Mouse (Mus musculus) midbrain, embryonic 11.5 days (tissue): ENCODE measurements around the gene Zfp941. TPM values are rescaled to one million over a fixed set of nuclear protein-coding genes. Genes with fewer than 3 reads are reported as not detected.
"Not testable (repeated sequence)": the region's sequence is repeated elsewhere in the genome, so short reads cannot be mapped to it uniquely, and the experiment has no call there.

Experiments used
- ATAC-seq: fragments of 200-750 bp; cut with Nextera tagmentation; 2 replicates; pipeline ENCODE4 v1.8.0; 2017; ENCODE audit warnings: moderate TSS enrichment, moderate library complexity; ENCODE audit not compliant: low FRiP score
- DNase-seq: peaks from one replicate; pipeline ENCODE4 v3.0.0; 2015; ENCODE audit warnings: low spot score; ENCODE audit errors: missing footprints
- H3K27ac ChIP-seq: fragments of 300-500 bp; sonication (generic); 2 replicates; pipeline ENCODE4 v1.5.1; 2014; ENCODE audit warnings: low read depth, low read length
- H3K27me3 ChIP-seq: fragments of 300-500 bp; sonication (generic); 2 replicates; pipeline ENCODE4 v1.6.1; 2014; ENCODE audit warnings: mild to moderate bottlenecking, low read length, moderate library complexity, mixed read lengths; ENCODE audit not compliant: control insufficient read depth, insufficient read depth
- H3K36me3 ChIP-seq: fragments of 300-500 bp; sonication (generic); 2 replicates; pipeline ENCODE4 v1.6.1; 2014; ENCODE audit warnings: mild to moderate bottlenecking, low read length, moderate library complexity, mixed read lengths; ENCODE audit not compliant: control insufficient read depth, insufficient read depth
- H3K4me1 ChIP-seq: fragments of 300-500 bp; sonication (generic); 2 replicates; pipeline ENCODE4 v1.6.1; 2014; ENCODE audit warnings: low read length; ENCODE audit not compliant: control insufficient read depth, insufficient read depth
- H3K4me2 ChIP-seq: fragments of 300-500 bp; sonication (generic); 2 replicates; pipeline ENCODE4 v1.6.1; 2014; ENCODE audit warnings: mild to moderate bottlenecking, moderate library complexity
- H3K4me3 ChIP-seq: fragments of 300-500 bp; sonication (generic); 2 replicates; pipeline ENCODE4 v1.5.1; 2014; ENCODE audit warnings: low read depth, low read length
- H3K9ac ChIP-seq: fragments of 300-500 bp; sonication (generic); 2 replicates; pipeline ENCODE4 v1.6.1; 2014; ENCODE audit warnings: low read length
- H3K9me3 ChIP-seq: fragments of 300-500 bp; sonication (generic); 2 replicates; pipeline ENCODE4 v1.6.1; 2016; ENCODE audit warnings: low read length; ENCODE audit not compliant: control insufficient read depth
- WGBS: fragments of 180-500 bp; shearing (Covaris S2); extraction: QIAGEN DNeasy Blood & Tissue Kit; methylation state at CpG from one replicate; pipeline ENCODE4 v1.1.7; 2014; 5-methylcytosine and 5-hydroxymethylcytosine counted together
- polyA plus RNA-seq: library from polyadenylated mRNA; unstranded; fragments of >200 nt; fragmentation: Nextera tagmentation; extraction: Ambion mirVana; gene quantifications from 2 replicates; pipeline ENCODE4 v1.2.1, GENCODE M21; 2014

The Zfp941 gene
- polyA plus RNA-seq, 1 experiment from 2014 or later, result 5.4 TPM

DNA sequence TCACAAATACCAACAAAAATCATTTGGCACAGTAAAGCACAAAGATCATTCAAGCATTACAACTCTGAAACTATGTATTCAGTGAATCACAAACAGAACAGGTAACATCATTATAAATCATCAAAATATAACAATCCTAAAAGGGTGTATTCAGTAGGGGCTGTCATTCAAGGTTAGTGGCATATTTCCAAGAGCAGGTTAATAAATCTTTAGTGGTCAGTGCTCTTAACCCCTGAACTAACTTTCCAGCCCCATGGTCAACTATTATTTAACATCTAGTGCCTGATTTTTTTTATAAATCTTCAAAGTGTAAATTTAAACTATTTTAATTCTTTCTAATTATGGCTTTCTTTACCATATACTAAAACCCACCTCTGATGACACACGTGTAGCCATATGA, 56.6 kb downstream of the Zfp941 start:
- not testable (repeated sequence) for H3K4me3 ChIP-seq, H3K4me2 ChIP-seq, H3K9me3 ChIP-seq, H3K27me3 ChIP-seq, DNase-seq, ATAC-seq, H3K4me1 ChIP-seq, H3K27ac ChIP-seq, H3K36me3 ChIP-seq, H3K9ac ChIP-seq
- 65% methylated on average over 1 of the region's 1 CpGs for WGBS

DNA sequence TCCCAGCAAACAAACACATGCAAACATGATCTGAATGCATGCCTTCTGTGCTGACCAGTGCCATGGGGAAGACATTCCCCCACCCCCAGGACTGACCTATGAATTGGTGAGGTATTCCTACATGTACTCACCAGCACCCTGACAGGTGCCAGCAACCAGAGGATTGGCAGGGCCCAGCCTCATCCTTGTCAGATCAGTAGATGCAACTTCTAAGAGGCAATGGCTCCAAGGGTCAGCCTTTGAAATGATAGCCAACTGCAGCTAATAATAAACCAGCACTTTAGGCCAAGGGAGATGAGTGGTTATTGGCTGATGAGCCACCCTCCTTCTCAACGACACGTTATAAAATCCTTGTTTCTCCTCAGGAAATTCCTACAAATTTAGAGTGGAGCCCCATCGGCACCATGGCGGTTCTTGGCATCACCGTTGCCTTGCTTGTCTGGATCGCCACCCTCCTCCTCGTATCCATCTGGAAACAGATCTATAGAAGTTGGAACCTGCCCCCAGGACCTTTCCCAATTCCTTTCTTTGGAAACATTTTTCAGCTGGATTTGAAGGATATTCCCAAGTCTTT, 58.4 kb downstream of the Zfp941 start, which contains the start of gene Cyp2e1:
Cyp2e1 (plus strand) TSS at position 293 of the 574 bp plus-strand sequence.
- Histone ChIP-seq H3K4me1 (no peaks in the 10 kb centered on the region), H3K9ac (no peak within 1 kb of the TSS), H3K27me3 (no peaks in the 10 kb centered on the region), H3K9me3 (no peaks in the 10 kb centered on the region), H3K4me2 (no peak within 1 kb of the TSS), H3K27ac (no peak within 1 kb of the TSS), H3K36me3 (no peaks in the 10 kb centered on the region), H3K4me3 (no peak within 1 kb of the TSS)
- DNase-seq (no peak), ATAC-seq (no peak)
- 90% methylated on average over 7 of the region's 7 CpGs for WGBS

DNA sequence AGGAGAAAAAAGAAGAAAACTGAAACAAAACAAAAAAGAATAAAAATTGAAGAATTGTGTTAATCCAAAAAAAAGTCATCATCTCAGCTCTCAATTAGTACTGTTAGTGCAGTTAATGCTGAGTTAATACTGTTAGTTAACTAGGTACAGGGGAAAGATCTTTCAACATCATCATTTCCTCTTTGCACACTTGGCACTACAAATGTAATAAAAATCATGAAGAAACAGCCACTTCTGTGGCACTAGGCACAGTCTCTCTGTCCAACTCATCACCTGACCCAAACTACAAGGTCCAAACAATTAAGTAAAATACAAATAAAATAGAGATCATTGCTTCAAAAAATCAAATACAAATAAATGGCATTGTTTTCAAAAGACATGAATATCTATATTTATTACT, 61.3 kb downstream of the Zfp941 start:
- no peak overlapping the region for H3K4me3 ChIP-seq
- ATAC-seq (no peak), DNase-seq (no peak)
- no peaks in the 10 kb centered on the region for H3K27me3 ChIP-seq
- no peaks in the 10 kb centered on the region for H3K9me3 ChIP-seq
- H3K9ac ChIP-seq, result no peak overlapping the region
- H3K4me2 ChIP-seq, result no peak overlapping the region
- H3K36me3 ChIP-seq, result no peaks in the 10 kb centered on the region
- H3K27ac ChIP-seq, result no peak overlapping the region
- no peaks in the 10 kb centered on the region for H3K4me1 ChIP-seq

Other genes with a start within 250 kb of the Zfp941 start
- 0.04 TPM in 1 of 2 replicates, not detected in the other for gene Olfr46, start 220.9 kb downstream of the Zfp941 start, polyA plus RNA-seq
- gene Olfr61, start 193.2 kb downstream of the Zfp941 start, polyA plus RNA-seq, result not detected in 2 replicates
- gene Olfr53, start 175.7 kb downstream of the Zfp941 start, polyA plus RNA-seq, result not detected in 2 replicates
- gene Olfr539, start 162.2 kb downstream of the Zfp941 start, polyA plus RNA-seq, result not detected in 2 replicates
- gene Olfr45, start 140.2 kb downstream of the Zfp941 start, polyA plus RNA-seq, result not detected in 2 replicates
- not detected in 2 replicates for gene Olfr541, start 124.9 kb downstream of the Zfp941 start, polyA plus RNA-seq
- not detected in 2 replicates for gene Cyp2e1, start 58.4 kb downstream of the Zfp941 start, polyA plus RNA-seq
- gene Syce1, start 34.3 kb downstream of the Zfp941 start, polyA plus RNA-seq, result 0.12 TPM in 1 of 2 replicates, not detected in the other
- gene Urah, start 12.8 kb upstream of the Zfp941 start, polyA plus RNA-seq, result not detected in 2 replicates
- not detected in 2 replicates for gene Scgb1c1, start 23.4 kb upstream of the Zfp941 start, polyA plus RNA-seq
- gene Odf3, start 25.6 kb upstream of the Zfp941 start, polyA plus RNA-seq, result not detected in 2 replicates
- not detected in 2 replicates for gene Gm45785, start 34.2 kb upstream of the Zfp941 start, polyA plus RNA-seq
- gene Ric8a, start 34.8 kb upstream of the Zfp941 start, polyA plus RNA-seq, result 60.4 and 65.5 TPM in 2 replicates
- 23.9 and 25.3 TPM in 2 replicates for gene Bet1l, start 35.4 kb upstream of the Zfp941 start, polyA plus RNA-seq
- gene Psmd13, start 59.8 kb upstream of the Zfp941 start, polyA plus RNA-seq, result 173 and 182 TPM in 2 replicates
- 18.4 and 21.6 TPM in 2 replicates for gene Sirt3, start 60.1 kb upstream of the Zfp941 start, polyA plus RNA-seq
- not detected in 2 replicates for gene Cox8b, start 78.3 kb upstream of the Zfp941 start, polyA plus RNA-seq
- 0.08 and 0.21 TPM in 2 replicates for gene Nlrp6, start 98.7 kb upstream of the Zfp941 start, polyA plus RNA-seq
- 10.2 and 12.5 TPM in 2 replicates for gene Pgghg, start 119.2 kb upstream of the Zfp941 start, polyA plus RNA-seq
- gene Ifitm5, start 128.1 kb upstream of the Zfp941 start, polyA plus RNA-seq, result 0.20 TPM in 1 of 2 replicates, not detected in the other
- not detected in 2 replicates for gene Gm45717, start 133.8 kb upstream of the Zfp941 start, polyA plus RNA-seq
- 198 and 207 TPM in 2 replicates for gene Ifitm2, start 133.8 kb upstream of the Zfp941 start, polyA plus RNA-seq
- gene Ifitm1, start 145.0 kb upstream of the Zfp941 start, polyA plus RNA-seq, result 8.0 and 9.5 TPM in 2 replicates
- 13.5 and 14.0 TPM in 2 replicates for gene Ifitm3, start 188.6 kb upstream of the Zfp941 start, polyA plus RNA-seq
- gene Ifitm6, start 195.7 kb upstream of the Zfp941 start, polyA plus RNA-seq, result not detected in 2 replicates
- gene Gm17387, start 207.0 kb upstream of the Zfp941 start, polyA plus RNA-seq, result not detected in 2 replicates
- gene B4galnt4, start 238.9 kb upstream of the Zfp941 start, polyA plus RNA-seq, result 18.8 and 19.5 TPM in 2 replicates